Mouse (Mus musculus): ENCODE measurements around the gene Ifitm10. TPM values are rescaled to one million over a fixed set of nuclear protein-coding genes. Genes with fewer than 3 reads are reported as not detected.

Ifitm10 gene
- polyA plus RNA-seq, 1 experiment, result 14.7 TPM

DNA sequence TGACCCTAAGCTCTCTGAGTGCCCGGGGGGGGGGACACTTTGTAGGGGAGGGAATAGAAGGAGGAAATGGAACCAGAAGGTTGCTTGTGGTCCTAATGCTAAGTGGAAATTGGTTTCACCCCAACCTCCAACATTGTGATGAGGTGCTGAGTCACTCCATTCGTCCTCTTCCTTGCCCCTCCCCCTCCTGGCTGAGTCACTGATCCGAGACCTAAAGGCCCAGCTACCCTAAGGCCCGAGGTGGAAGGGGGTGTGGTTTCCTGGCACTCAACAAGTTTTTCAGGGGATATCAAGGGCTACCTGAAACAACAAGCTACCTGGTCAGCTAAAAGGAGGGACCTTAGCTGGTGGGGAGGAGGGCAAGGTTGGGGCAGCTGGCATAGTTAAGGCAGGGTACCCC, 19.6 kb upstream of the Ifitm10 start:
- no peak overlapping the region for H3K4me3 ChIP-seq (ENCODE audit: extremely low read depth, insufficient read depth, insufficient read length)
- 0 out of 2 replicates have a peak overlapping the region, but pooled peaks have one; percentile 8 for H3K27ac ChIP-seq (ENCODE audit: insufficient read depth, low read length)
- no peaks in the 10 kb centered on the region for H3K36me3 ChIP-seq (ENCODE audit: control insufficient read depth, insufficient read depth, low read length)
- DNase-seq (ENCODE audit: low read depth in 1 of 2, low spot score in 2 of 2), result no peak
- H3K4me1 ChIP-seq (ENCODE audit: control insufficient read depth, insufficient read depth, insufficient read length), result peaks cover 18% of the 10 kb centered on the region; the same call in 1 of the 2 replicates
- no peak for TF ChIP-seq POLR2A (IDR thresholded peaks at IDR 0.05; ENCODE audit: low read depth, low read length)
- no peak for TF ChIP-seq CTCF (IDR thresholded peaks at IDR 0.05; ENCODE audit: extremely low read depth, insufficient read depth, insufficient read length, insufficient replicate concordance)
- 13% methylated on average over 4 of the region's 4 CpGs for WGBS
- H3K27me3 ChIP-seq (ENCODE audit: control insufficient read depth, insufficient read depth, low read length), result no peaks in the 10 kb centered on the region

DNA sequence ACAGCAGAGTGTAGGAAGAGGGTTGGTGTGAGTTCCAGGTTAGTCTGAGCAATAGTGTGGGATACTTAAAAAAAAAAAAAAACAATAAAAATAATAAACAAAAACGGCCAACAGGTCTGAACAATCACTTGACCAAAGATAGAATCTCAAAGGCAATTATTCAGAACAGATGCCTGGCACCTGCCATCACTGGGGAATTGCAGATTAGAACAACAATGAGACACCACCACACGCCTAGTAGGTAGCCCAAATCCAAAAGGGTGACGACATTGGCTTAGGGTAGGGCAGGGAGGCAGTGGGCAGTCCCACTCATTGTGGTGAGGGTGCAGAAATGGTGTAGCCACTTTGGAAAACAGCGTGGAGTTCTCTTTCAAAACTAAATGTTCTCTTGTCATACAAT, 18.1 kb upstream of the Ifitm10 start:
- H3K36me3 ChIP-seq (ENCODE audit: control insufficient read depth, insufficient read depth, low read length), result no peaks in the 10 kb centered on the region
- H3K27me3 ChIP-seq (ENCODE audit: control insufficient read depth, insufficient read depth, low read length), result no peaks in the 10 kb centered on the region
- no peak for TF ChIP-seq POLR2A (IDR thresholded peaks at IDR 0.05; ENCODE audit: low read depth, low read length)
- TF ChIP-seq CTCF (IDR thresholded peaks at IDR 0.05; ENCODE audit: extremely low read depth, insufficient read depth, insufficient read length, insufficient replicate concordance), result no peak
- H3K4me3 ChIP-seq (ENCODE audit: extremely low read depth, insufficient read depth, insufficient read length), result no peak overlapping the region
- H3K4me1 ChIP-seq (ENCODE audit: control insufficient read depth, insufficient read depth, insufficient read length), result peaks cover 23% of the 10 kb centered on the region; the same call in 1 of the 2 replicates
- 85% methylated on average over 4 of the region's 4 CpGs for WGBS
- no peak overlapping the region for H3K27ac ChIP-seq (ENCODE audit: insufficient read depth, low read length)
- no peak for DNase-seq (ENCODE audit: low read depth in 1 of 2, low spot score in 2 of 2)

DNA sequence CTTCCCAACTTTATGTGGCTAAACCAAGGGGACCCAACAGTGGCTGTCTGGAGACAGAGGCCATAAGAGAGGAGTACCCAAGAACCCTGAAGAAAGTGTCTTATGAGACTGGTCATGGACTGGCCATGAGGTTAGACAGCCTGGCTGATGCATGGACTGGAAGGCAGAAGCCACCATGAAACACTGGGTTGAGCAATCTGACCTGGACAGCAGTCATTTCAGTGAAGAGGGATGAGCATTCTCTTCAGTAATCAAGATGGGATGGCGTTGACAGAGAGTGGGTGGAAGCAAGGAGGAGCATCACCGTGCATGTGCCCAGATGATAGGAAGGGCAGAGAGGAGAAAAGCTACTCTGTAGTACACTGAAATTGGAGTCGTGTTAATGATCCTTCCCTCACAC, 17.6 kb upstream of the Ifitm10 start:
- TF ChIP-seq CTCF (IDR thresholded peaks at IDR 0.05; ENCODE audit: extremely low read depth, insufficient read depth, insufficient read length, insufficient replicate concordance) (no peak), POLR2A (IDR thresholded peaks at IDR 0.05; ENCODE audit: low read depth, low read length) (no peak)
- no peaks in the 10 kb centered on the region for H3K36me3 ChIP-seq (ENCODE audit: control insufficient read depth, insufficient read depth, low read length)
- peaks cover 28% of the 10 kb centered on the region; the same call in 1 of the 2 replicates for H3K4me1 ChIP-seq (ENCODE audit: control insufficient read depth, insufficient read depth, insufficient read length)
- no peak for DNase-seq (ENCODE audit: low read depth in 1 of 2, low spot score in 2 of 2)
- H3K27ac ChIP-seq (ENCODE audit: insufficient read depth, low read length), result no peak overlapping the region
- H3K4me3 ChIP-seq (ENCODE audit: extremely low read depth, insufficient read depth, insufficient read length), result no peak overlapping the region
- 82% methylated on average over 3 of the region's 3 CpGs for WGBS
- no peaks in the 10 kb centered on the region for H3K27me3 ChIP-seq (ENCODE audit: control insufficient read depth, insufficient read depth, low read length)

DNA sequence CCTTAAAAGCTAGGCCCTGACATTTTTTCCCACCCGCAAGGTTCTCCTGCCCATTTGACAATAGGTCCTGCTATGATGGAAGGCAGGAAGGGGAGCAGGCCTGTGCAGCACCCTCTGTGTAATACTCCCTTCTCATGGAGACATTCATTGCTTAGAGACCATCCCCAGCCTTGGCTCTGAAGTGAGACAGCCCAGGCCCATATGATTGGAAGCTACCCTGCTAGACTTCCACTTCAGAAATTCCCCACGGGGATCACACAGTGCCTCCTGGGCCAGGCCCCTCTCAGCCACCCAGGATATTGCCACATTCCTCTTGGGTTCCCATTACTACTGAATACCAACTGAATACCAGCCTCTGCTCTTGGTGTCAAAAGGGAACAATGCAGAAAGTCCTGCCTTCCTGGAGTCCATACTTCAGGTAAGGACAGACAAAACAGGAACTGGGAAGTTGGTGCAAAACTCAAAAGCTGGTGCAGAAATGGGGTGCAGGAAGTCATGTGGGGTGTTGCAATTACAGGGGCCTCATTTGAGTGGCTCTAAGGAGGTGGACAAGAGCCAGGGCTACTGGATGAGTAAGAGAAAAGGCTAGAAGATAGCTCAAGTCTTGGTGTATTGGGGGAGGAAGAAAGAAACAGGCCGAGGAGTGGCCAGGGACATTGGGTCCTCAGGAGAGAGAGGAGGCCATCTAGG, 16.6 kb upstream of the Ifitm10 start:
- no peak overlapping the region for H3K4me3 ChIP-seq (ENCODE audit: extremely low read depth, insufficient read depth, insufficient read length)
- H3K36me3 ChIP-seq (ENCODE audit: control insufficient read depth, insufficient read depth, low read length), result 0 out of 2 replicates have a peak, but pooled peaks cover 1% of the 10 kb centered on the region
- no peak for TF ChIP-seq POLR2A (IDR thresholded peaks at IDR 0.05; ENCODE audit: low read depth, low read length)
- no peak for TF ChIP-seq CTCF (IDR thresholded peaks at IDR 0.05; ENCODE audit: extremely low read depth, insufficient read depth, insufficient read length, insufficient replicate concordance)
- no peaks in the 10 kb centered on the region for H3K27me3 ChIP-seq (ENCODE audit: control insufficient read depth, insufficient read depth, low read length)
- H3K4me1 ChIP-seq (ENCODE audit: control insufficient read depth, insufficient read depth, insufficient read length), result peaks cover 30% of the 10 kb centered on the region; the same call in 1 of the 2 replicates
- whole genome bisulfite sequencing, result 75% methylated on average over 3 of the region's 3 CpGs
- H3K27ac ChIP-seq (ENCODE audit: insufficient read depth, low read length), result no peak overlapping the region; the same call in 1 of the 2 replicates
- DNase-seq (ENCODE audit: low read depth in 1 of 2, low spot score in 2 of 2), result no peak

DNA sequence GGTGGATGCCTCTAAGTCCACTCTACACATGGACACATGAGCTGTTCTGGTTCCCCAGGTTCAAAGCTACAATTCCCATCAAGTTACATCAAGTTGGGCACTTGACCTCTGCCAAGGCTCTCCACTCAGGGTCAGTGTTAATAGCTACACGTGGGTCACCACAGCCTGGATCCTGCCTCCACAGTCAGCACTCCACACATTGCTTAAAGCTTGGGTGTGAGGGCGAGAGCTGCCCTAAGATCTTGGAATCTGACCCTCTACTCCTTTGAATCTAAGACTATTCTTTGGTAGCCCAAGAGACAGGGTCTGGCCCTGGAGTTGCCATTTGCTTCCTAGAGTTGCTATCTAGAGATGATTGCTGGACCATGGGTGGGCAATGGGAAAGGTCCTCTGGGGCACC, 15.2 kb upstream of the Ifitm10 start:
- no peak for DNase-seq (ENCODE audit: low read depth in 1 of 2, low spot score in 2 of 2)
- Histone ChIP-seq H3K27ac (ENCODE audit: insufficient read depth, low read length) (no peak overlapping the region), H3K36me3 (ENCODE audit: control insufficient read depth, insufficient read depth, low read length) (peaks cover 10% of the 10 kb centered on the region), H3K4me3 (ENCODE audit: extremely low read depth, insufficient read depth, insufficient read length) (no peak overlapping the region), H3K27me3 (ENCODE audit: control insufficient read depth, insufficient read depth, low read length) (no peaks in the 10 kb centered on the region), H3K4me1 (ENCODE audit: control insufficient read depth, insufficient read depth, insufficient read length) (peaks cover 22% of the 10 kb centered on the region; the same call in 1 of the 2 replicates)
- TF ChIP-seq POLR2A (IDR thresholded peaks at IDR 0.05; ENCODE audit: low read depth, low read length) (no peak), CTCF (IDR thresholded peaks at IDR 0.05; ENCODE audit: extremely low read depth, insufficient read depth, insufficient read length, insufficient replicate concordance) (no peak)
- 87% methylated on average over 2 of the region's 2 CpGs for WGBS

DNA sequence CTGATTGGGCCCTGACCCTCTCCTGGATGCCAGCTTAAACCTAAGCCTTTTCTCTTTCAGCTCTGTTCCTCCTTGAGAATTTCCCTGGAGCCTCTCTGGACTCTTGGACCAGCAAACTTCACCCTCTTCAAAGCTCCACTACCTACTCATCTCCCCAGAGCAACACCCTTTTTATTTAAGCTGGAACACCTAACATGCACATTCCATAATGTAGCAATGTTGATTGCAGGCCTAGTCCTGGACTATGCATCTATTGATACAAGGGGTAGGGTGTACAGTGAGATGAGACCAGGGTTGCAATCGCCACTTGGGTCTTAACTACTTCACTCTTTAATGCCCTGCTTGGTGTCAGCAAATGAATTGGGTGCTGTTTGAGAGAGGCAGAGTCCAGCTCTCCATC, 14.6 kb upstream of the Ifitm10 start:
- H3K4me1 ChIP-seq (ENCODE audit: control insufficient read depth, insufficient read depth, insufficient read length), result peaks cover 16% of the 10 kb centered on the region; the same call in 1 of the 2 replicates

More for the DNA sequence above, 14.6 kb upstream of the Ifitm10 start:
- Histone ChIP-seq H3K27ac (ENCODE audit: insufficient read depth, low read length) (peak overlapping the region; percentile 70), H3K27me3 (ENCODE audit: control insufficient read depth, insufficient read depth, low read length) (no peaks in the 10 kb centered on the region), H3K4me3 (ENCODE audit: extremely low read depth, insufficient read depth, insufficient read length) (peak overlapping the region; percentile 74; the same call in 1 of the 2 replicates), H3K36me3 (ENCODE audit: control insufficient read depth, insufficient read depth, low read length) (peaks cover 14% of the 10 kb centered on the region)
- WGBS, result 91% methylated on average over 1 of the region's 1 CpGs
- no peak for DNase-seq (ENCODE audit: low read depth in 1 of 2, low spot score in 2 of 2)
- TF ChIP-seq CTCF (IDR thresholded peaks at IDR 0.05; ENCODE audit: extremely low read depth, insufficient read depth, insufficient read length, insufficient replicate concordance) (no peak), POLR2A (IDR thresholded peaks at IDR 0.05; ENCODE audit: low read depth, low read length) (no peak)

Data from spleen, adult 2 months (tissue).